Mouse (Mus musculus): ENCODE data around the gene St6galnac3. TPM values are rescaled to one million over a fixed set of nuclear protein-coding genes. Genes with fewer than 3 reads are reported as not detected.

Gene St6galnac3
- polyA plus RNA-seq, 1 experiment: 8.4 TPM

- 43% methylated on average over 10 of the region's 10 CpGs for WGBS
- Histone ChIP-seq H3K4me3 (replicated peaks; ENCODE audit: extremely low read depth, low read depth, low read length) (no peak overlapping the region), H3K4me1 (ENCODE audit: control insufficient read depth, insufficient read depth, low read length) (peaks cover 5% of the 10 kb centered on the region)
- peak; percentile 9 for DNase-seq
- TF ChIP-seq POLR2A (IDR thresholded peaks at IDR 0.05; ENCODE audit: borderline replicate concordance, extremely low read depth, low read depth, low read length) (no peak), CTCF (IDR thresholded peaks at IDR 0.05; ENCODE audit: insufficient read depth, low read length) (no peak)
These were observed 92.8 kb downstream of the St6galnac3 start for GRCm38 (mm10) chr3:153631988-153632672.

GRCm38 (mm10) chr3:153626237-153626636 lies 98.7 kb downstream of the St6galnac3 start:
- no peaks in the 10 kb centered on the region for H3K4me1 ChIP-seq (ENCODE audit: control insufficient read depth, insufficient read depth, low read length)
- no peak overlapping the region for H3K4me3 ChIP-seq (replicated peaks; ENCODE audit: extremely low read depth, low read depth, low read length)
- WGBS: 85% methylated on average over 5 of the region's 5 CpGs
- TF ChIP-seq CTCF (IDR thresholded peaks at IDR 0.05; ENCODE audit: insufficient read depth, low read length): no peak
- TF ChIP-seq POLR2A (IDR thresholded peaks at IDR 0.05; ENCODE audit: borderline replicate concordance, extremely low read depth, low read depth, low read length): no peak
- no peak for DNase-seq

- no peak for TF ChIP-seq POLR2A (IDR thresholded peaks at IDR 0.05; ENCODE audit: borderline replicate concordance, extremely low read depth, low read depth, low read length)
- TF ChIP-seq CTCF (IDR thresholded peaks at IDR 0.05; ENCODE audit: insufficient read depth, low read length): no peak
- 88% methylated on average over 7 of the region's 7 CpGs for WGBS
- Histone ChIP-seq H3K4me3 (replicated peaks; ENCODE audit: extremely low read depth, low read depth, low read length) (no peak overlapping the region), H3K4me1 (ENCODE audit: control insufficient read depth, insufficient read depth, low read length) (no peaks in the 10 kb centered on the region)
- no peak for DNase-seq
These were observed 106.0 kb downstream of the St6galnac3 start for GRCm38 (mm10) chr3:153618976-153619375.

GRCm38 (mm10) chr3:153616849-153617248 lies 108.1 kb downstream of the St6galnac3 start:
- no peak overlapping the region for H3K4me3 ChIP-seq (replicated peaks; ENCODE audit: extremely low read depth, low read depth, low read length)
- no peaks in the 10 kb centered on the region for H3K4me1 ChIP-seq (ENCODE audit: control insufficient read depth, insufficient read depth, low read length)
- 43% methylated on average over 8 of the region's 8 CpGs for WGBS
- no peak for DNase-seq
- TF ChIP-seq CTCF (IDR thresholded peaks at IDR 0.05; ENCODE audit: insufficient read depth, low read length) (no peak), POLR2A (IDR thresholded peaks at IDR 0.05; ENCODE audit: borderline replicate concordance, extremely low read depth, low read depth, low read length) (no peak)

DNA sequence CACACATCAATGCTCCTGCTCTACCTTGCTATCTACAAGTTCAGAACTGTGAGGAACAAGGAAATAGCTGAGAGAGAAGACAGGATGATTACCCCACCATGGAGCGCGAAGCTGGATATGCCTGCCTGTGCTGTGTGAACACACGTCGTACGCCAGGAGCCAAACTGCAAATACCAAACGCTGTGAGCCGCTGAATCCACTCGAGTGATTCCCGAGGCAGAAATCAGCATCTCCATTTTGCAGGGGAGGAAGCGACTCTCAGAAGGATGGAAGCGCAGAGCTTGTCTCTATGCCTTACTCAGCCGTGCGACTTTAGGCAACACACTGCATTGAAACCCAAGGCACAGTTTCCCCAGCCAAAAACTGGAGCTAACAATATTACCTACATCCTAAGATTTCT lies 114.7 kb downstream of the St6galnac3 start:
- TF ChIP-seq POLR2A (IDR thresholded peaks at IDR 0.05; ENCODE audit: borderline replicate concordance, extremely low read depth, low read depth, low read length): no peak
- no peak for TF ChIP-seq CTCF (IDR thresholded peaks at IDR 0.05; ENCODE audit: insufficient read depth, low read length)
- Histone ChIP-seq H3K4me1 (ENCODE audit: control insufficient read depth, insufficient read depth, low read length) (no peaks in the 10 kb centered on the region), H3K4me3 (replicated peaks; ENCODE audit: extremely low read depth, low read depth, low read length) (no peak overlapping the region)
- WGBS: 78% methylated on average over 13 of the region's 13 CpGs
- DNase-seq: no peak

- WGBS: 86% methylated on average over 3 of the region's 3 CpGs
- no peak overlapping the region for H3K4me3 ChIP-seq (replicated peaks; ENCODE audit: extremely low read depth, low read depth, low read length)
- DNase-seq: no peak
- H3K4me1 ChIP-seq (ENCODE audit: control insufficient read depth, insufficient read depth, low read length): no peaks in the 10 kb centered on the region
- TF ChIP-seq POLR2A (IDR thresholded peaks at IDR 0.05; ENCODE audit: borderline replicate concordance, extremely low read depth, low read depth, low read length) (no peak), CTCF (IDR thresholded peaks at IDR 0.05; ENCODE audit: insufficient read depth, low read length) (no peak)
These were observed 118.6 kb downstream of the St6galnac3 start for GRCm38 (mm10) chr3:153606331-153606730.

DNA sequence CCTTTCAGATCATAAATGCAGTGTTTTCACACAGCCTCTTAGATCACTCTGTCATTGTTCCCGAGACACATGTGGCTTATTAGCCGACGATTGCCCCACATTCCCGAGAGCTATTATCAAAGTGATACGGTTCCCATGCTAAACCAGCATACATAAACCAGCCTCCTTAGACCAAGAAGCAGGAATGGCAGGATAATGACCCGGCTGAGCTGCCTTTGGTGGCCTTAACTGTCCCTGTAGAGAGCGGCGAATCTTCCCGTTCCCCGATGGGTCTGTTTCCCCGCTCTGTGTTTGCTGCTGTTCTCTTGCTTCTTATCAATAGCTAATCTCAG lies 119.2 kb downstream of the St6galnac3 start:
- TF ChIP-seq CTCF (IDR thresholded peaks at IDR 0.05; ENCODE audit: insufficient read depth, low read length) (no peak), POLR2A (IDR thresholded peaks at IDR 0.05; ENCODE audit: borderline replicate concordance, extremely low read depth, low read depth, low read length) (no peak)
- Histone ChIP-seq H3K4me3 (replicated peaks; ENCODE audit: extremely low read depth, low read depth, low read length) (no peak overlapping the region), H3K4me1 (ENCODE audit: control insufficient read depth, insufficient read depth, low read length) (no peaks in the 10 kb centered on the region)
- WGBS: 82% methylated on average over 11 of the region's 11 CpGs
- no peak for DNase-seq

DNA sequence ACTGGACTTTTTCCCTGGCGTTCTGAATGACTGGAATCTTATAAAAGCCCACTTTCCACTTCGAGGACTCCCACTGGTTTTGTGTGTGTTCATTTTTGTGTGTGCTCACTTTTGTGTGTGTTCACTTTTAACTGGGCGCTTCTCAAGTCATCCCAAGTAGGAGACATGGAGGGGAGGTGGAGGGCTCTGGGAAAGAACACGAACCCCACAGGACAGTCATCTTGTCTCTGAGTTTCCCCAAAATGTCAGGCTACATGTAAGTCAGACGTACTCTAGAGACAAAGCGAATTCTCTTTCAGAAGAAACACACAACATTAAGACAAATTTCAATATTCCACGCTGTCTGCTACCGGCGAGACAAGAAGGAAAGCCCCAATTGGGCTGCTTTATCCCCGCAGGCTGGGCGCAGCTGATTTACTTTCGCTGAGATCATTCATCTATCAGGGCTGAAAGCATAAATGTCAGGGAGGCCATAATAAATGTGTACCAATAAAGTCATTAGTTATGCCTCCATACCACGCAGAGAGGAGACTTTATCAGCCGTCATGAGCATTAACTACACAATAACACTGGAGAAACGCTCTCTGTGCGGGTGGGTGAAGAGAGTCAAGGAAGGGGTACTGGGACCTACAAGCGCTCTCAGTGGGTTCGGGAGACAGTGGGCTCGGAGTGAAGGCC lies 119.7 kb downstream of the St6galnac3 start:
- 87% methylated on average over 19 of the region's 19 CpGs for WGBS
- Histone ChIP-seq H3K4me3 (replicated peaks; ENCODE audit: extremely low read depth, low read depth, low read length) (no peak overlapping the region), H3K4me1 (ENCODE audit: control insufficient read depth, insufficient read depth, low read length) (no peaks in the 10 kb centered on the region)
- DNase-seq: no peak
- TF ChIP-seq POLR2A (IDR thresholded peaks at IDR 0.05; ENCODE audit: borderline replicate concordance, extremely low read depth, low read depth, low read length) (no peak), CTCF (IDR thresholded peaks at IDR 0.05; ENCODE audit: insufficient read depth, low read length) (no peak)

GRCm38 (mm10) chr3:153599179-153599578 lies 125.8 kb downstream of the St6galnac3 start:
- Histone ChIP-seq H3K4me1 (ENCODE audit: control insufficient read depth, insufficient read depth, low read length) (no peaks in the 10 kb centered on the region), H3K4me3 (replicated peaks; ENCODE audit: extremely low read depth, low read depth, low read length) (no peak overlapping the region)
- WGBS: 76% methylated on average over 2 of the region's 2 CpGs
- no peak for TF ChIP-seq POLR2A (IDR thresholded peaks at IDR 0.05; ENCODE audit: borderline replicate concordance, extremely low read depth, low read depth, low read length)
- DNase-seq: no peak

DNA sequence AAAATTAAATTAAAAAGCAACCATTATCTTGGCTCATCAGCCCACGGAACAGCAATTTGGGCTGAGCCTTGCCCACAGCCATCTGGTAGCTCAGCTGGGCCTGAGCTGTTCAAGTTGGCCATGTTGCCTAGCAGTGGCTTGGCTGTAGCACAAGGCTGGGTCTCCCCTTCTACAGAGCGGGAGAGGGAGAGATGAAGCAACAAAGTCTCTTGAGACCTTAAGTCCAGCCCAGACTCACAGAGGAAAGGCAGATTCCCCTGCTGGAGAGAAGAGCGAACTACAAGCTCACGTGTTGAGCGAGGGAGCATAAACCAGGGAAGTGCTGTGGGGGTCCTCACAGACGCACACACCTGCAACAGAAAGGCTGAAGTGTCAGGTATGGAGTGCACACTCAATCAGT lies 126.3 kb downstream of the St6galnac3 start:
- Histone ChIP-seq H3K4me1 (ENCODE audit: control insufficient read depth, insufficient read depth, low read length) (no peaks in the 10 kb centered on the region), H3K4me3 (replicated peaks; ENCODE audit: extremely low read depth, low read depth, low read length) (no peak overlapping the region)
- TF ChIP-seq POLR2A (IDR thresholded peaks at IDR 0.05; ENCODE audit: borderline replicate concordance, extremely low read depth, low read depth, low read length): no peak
- no peak for TF ChIP-seq CTCF (IDR thresholded peaks at IDR 0.05; ENCODE audit: insufficient read depth, low read length)
- DNase-seq: no peak
- WGBS: 90% methylated on average over 6 of the region's 6 CpGs

Data from lung, adult 2 months (tissue).